Mouse (Mus musculus) gonadal fat pad, adult 2 months (tissue): ENCODE results near the gene Zfp84. TPM values are rescaled to one million over a fixed set of nuclear protein-coding genes. Genes with fewer than 3 reads are reported as not detected.

Experiments
- DNase-seq: peaks from one replicate; pipeline ENCODE4 v3.0.0-alpha.2; 2012; ENCODE audit warnings: low read depth
- polyA plus RNA-seq: library from polyadenylated mRNA; depleted of rRNA; stranded (reverse); fragments of >200 nt; gene quantifications from 2 replicates; pipeline ENCODE4 v1.2.3, GENCODE M21; 2012; rRNA removed

The Zfp84 gene
- polyA plus RNA-seq, 1 experiment, result 4.9 TPM

GRCm38 (mm10) chr7:29815910-29816429 lies 47.6 kb downstream of the Zfp84 start, which contains the start of gene Zfp790:
TSS of gene Zfp790 (plus strand) at chr7:29816114.
- peak; percentile 77 for DNase-seq

DNA sequence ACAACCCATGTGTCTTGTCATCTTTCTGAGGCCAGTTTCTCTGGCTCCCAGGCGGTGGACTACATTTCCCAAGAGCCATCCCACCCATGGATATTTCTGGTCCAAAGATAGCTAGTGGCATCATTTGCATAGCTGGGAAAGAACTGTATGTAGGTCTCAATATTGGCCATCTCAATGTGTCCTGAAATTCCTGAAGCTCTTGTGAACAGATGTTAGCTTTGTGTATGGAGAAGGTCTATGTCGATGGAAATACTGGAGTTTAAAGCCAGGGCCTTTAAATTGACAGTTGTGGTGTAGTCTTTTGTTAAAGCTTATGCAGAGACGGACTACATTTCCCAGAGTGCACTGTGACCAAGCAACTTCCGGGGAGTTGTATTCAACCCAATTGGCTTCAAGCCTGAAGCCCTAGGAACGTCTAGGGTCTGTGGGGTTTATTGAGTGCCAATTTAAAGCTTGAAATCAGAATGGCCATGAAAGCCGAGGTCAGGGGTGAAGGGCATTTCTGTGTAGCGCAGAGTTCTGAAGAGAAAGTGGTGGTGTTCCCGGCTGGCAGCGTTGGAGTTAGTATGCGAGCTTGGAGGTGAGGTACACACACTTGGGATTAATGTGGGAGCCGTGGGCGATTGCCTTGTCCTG lies 50.4 kb downstream of the Zfp84 start:
- peak; percentile 68 for DNase-seq

DNA sequence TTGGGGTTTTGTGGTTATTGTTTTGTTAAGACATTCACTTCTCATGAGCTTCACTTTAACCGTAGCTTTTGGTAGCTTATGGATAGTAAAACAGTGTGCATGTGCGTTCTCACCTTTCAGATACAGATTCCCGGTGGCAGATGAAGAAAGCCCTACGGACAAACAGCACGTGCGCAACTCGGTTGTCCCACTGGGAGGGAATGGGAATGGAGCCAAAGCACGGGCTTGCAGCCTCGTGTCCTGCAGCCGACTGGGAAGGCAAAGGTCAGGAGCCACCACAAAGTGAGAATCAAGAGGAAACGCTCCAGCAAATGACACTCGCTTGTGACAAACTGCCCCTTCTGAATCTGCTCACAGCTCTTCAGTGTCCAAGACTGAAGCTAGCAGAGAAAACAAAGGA lies 59.6 kb downstream of the Zfp84 start:
- no peak for DNase-seq

Other genes with a start within 250 kb of the Zfp84 start
- 37.4 and 55.0 TPM in 2 replicates for gene Sipa1l3, start 249.9 kb upstream of the Zfp84 start, polyA plus RNA-seq
- 0.55 and 1.2 TPM in 2 replicates for gene Catsperg2, start 41.5 kb upstream of the Zfp84 start, polyA plus RNA-seq
- gene Zfp30, start 15.4 kb downstream of the Zfp84 start, polyA plus RNA-seq, result 1.5 and 1.9 TPM in 2 replicates
- 3.0 and 4.6 TPM in 2 replicates for gene Zfp790, start 47.6 kb downstream of the Zfp84 start, polyA plus RNA-seq
- 0.20 and 0.37 TPM in 2 replicates for gene Zfp940, start 85.1 kb downstream of the Zfp84 start, polyA plus RNA-seq
- 2.0 and 2.1 TPM in 2 replicates for gene Zfp420, start 91.4 kb downstream of the Zfp84 start, polyA plus RNA-seq
- gene Zfp27, start 138.0 kb downstream of the Zfp84 start, polyA plus RNA-seq, result 2.9 and 3.5 TPM in 2 replicates
- 2.3 and 2.5 TPM in 2 replicates for gene Zfp383, start 139.7 kb downstream of the Zfp84 start, polyA plus RNA-seq
- 5.4 and 5.7 TPM in 2 replicates for gene Zfp74, start 185.5 kb downstream of the Zfp84 start, polyA plus RNA-seq
- 4.4 and 5.2 TPM in 2 replicates for gene Zfp568, start 215.4 kb downstream of the Zfp84 start, polyA plus RNA-seq